Mouse (Mus musculus) effector memory CD4-positive, alpha-beta T cell, adult 5 months (primary cell): ENCODE data around the gene Lrba. TPM values are rescaled to one million over a fixed set of nuclear protein-coding genes. Genes with fewer than 3 reads are reported as not detected.

ENCODE experiments used
- polyA plus RNA-seq: library from polyadenylated mRNA; unstranded; fragments of 100-300 nt; shearing (Covaris generic); gene quantifications from one replicate; pipeline ENCODE4 v1.2.1, GENCODE M21; 2017

Gene Lrba
- polyA plus RNA-seq: 21.3 TPM

DNA sequence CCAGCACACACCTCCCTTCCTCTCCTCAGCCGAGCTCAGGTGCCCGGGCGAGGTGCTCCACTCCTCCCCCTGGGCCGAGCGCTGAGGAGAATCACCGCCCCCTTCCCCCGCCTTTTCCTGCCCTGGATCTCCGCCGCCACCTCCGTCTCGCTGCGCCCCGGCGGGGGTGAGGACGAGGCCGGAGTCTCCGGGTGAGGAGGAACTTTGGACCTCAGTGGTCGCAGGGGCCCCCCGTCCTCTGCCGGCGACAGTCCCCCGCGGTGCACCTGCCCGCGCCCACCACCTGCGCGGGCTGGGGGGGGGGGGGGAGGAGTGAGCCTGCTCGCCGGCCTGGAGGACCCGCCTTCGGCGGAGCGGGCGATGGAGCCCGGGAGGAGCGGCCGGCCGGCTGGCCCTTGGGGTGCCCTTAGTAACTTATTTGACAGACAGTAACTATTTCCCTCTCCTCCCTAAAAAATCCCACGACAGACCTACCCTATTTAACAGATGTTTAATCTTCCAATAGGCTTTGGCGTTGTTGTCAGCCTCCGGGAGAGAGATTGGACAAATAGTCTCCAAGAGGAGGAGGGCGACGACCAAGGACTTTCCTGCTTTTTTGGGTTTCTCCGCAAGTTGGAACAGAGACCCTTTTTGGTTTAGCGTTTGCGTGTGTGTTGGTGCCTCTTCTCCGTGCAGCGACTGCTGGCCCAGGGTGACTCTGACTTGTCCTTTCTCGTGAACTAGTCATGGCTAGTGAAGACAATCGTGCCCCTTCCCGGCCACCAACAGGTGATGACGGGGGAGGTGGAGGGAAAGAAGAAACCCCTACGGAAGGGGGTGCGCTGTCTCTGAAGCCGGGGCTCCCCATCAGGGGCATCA is at the start of gene Lrba:
Lrba (plus strand) TSS at position 117 of the 858 bp plus-strand sequence.

DNA sequence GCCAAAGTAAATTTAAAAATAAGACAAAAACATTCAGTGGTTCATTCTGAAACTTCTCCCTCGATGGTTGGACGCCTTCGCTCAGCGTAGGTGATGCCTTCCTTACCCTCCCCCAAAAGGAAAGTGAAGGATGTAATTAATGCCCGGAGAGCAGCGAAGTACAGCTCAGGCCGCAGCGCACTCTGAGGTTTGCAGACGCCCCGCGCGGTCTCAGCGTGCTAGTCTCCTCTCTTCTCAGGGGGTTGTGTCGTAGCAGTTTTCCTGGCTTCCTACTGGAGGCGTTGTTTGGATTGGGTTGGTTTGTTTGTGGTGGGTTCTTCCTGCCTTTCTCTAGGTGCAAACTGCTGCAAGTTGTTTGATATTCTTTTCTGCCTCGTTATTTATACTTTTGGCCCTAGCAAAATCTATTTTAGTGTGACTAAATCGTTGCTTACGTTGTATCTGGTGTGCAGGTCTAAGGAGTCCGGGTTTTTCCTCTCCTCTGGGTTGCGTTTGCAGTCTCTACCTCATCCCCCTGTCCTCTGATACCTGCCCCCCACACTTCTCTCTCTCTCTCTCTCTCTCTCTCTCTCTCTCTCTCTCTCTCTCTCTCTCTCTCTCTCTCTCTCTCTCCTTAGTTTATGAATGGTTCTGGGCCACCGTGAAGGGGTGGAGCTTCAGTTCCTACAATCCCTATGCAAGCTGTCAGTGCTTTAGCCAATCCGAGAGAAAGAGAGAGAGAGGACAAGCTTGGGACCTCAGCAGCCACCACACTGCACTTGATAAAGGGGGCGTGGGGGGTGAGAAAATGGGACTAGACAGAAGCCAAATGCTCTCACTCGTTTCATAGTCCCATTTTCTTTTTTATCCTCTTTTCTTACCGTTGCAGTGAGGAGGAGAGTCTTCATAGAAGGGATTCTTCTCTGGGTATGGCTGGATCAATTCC is 323.9 kb downstream of the Lrba start, which contains the start of gene Mab21l2:
Mab21l2 (minus strand) TSS at position 539 of the 925 bp plus-strand sequence.

Other genes starting within 250 kb of the Lrba start
- not detected for gene Prss48, start 222.2 kb upstream of the Lrba start, polyA plus RNA-seq
- 1,837 TPM for gene Rps3a1, start 82.0 kb upstream of the Lrba start, polyA plus RNA-seq